Mouse (Mus musculus) granulocyte monocyte progenitor cell, adult 5-6 weeks (primary cell): Measurements from ENCODE around the gene Clmn. TPM values are rescaled to one million over a fixed set of nuclear protein-coding genes. Genes with fewer than 3 reads are reported as not detected.
"Not testable (repeated sequence)": the region's sequence is repeated elsewhere in the genome, so short reads cannot be mapped to it uniquely, and the experiment has no call there.

Source experiments
- ATAC-seq: replicated peaks from 2 replicates; pipeline ENCODE4 v1.8.0; 2016; ENCODE audit warnings: mild to moderate bottlenecking, moderate TSS enrichment, inconsistent platforms; ENCODE audit not compliant: poor library complexity, severe bottlenecking
- total RNA-seq, 2 experiments: library from RNA; stranded (forward) in 1 of 2; stranded (reverse) in 1 of 2; fragments of 200-712, 200-1000 nt in 1 of 2; fragments of >200 nt in 1 of 2; fragmentation: Nextera tagmentation in 1 of 2; gene quantifications; 2 replicates each; pipeline ENCODE4 v1.2.3; 2014 to 2017

The Clmn gene
- total RNA-seq, 2 experiments from 2014 or later = 0.84 TPM; not detected in 1

GRCm38 (mm10) chr12:104844989-104845388 lies 19.9 kb downstream of the Clmn start:
- no peak for ATAC-seq

- ATAC-seq = no peak
Observed at GRCm38 (mm10) chr12:104844279-104844678, 20.6 kb downstream of the Clmn start.

GRCm38 (mm10) chr12:104841256-104841655 lies 23.6 kb downstream of the Clmn start:
- ATAC-seq = no peak

DNA sequence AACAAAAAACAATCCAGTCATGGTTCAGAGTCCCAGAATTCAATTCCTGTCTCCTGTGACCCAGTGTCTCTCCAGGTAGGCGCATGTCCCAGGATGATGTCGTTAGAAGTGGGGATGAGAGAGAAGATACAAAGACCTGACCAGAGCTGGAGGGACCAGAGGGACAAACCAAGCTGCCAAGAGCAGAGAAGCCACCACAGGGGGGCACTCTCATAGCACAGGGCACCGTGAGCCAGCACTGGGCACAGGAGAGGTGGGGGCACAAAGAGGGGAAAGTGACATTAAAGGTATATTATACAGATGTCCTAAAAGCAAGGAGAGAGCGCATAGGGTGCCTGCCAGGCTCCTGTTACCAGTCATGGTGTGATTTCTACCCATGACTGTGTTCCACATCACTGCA lies 25.9 kb downstream of the Clmn start:
- no peak for ATAC-seq

DNA sequence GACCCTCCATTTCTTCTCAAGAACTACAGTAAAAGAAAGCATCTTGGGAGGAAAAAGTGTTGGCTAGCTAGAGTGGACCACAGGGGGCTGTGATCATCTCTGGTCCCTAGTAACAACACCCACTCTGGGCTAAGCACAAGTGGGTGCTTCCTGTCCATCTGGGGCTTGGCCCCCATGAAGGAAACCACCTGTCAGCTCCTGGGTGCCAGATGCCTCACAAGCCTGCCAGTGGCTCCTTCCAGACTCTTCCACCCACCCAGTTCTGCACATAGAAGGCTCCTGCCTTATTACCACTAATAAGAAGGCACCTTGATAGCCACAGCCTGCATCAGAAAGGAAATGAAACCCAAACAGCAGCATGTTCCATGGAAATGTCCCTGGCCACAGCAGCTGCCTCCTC lies 26.4 kb downstream of the Clmn start:
- no peak for ATAC-seq

GRCm38 (mm10) chr12:104837957-104838401 lies 26.9 kb downstream of the Clmn start:
- ATAC-seq = no peak

DNA sequence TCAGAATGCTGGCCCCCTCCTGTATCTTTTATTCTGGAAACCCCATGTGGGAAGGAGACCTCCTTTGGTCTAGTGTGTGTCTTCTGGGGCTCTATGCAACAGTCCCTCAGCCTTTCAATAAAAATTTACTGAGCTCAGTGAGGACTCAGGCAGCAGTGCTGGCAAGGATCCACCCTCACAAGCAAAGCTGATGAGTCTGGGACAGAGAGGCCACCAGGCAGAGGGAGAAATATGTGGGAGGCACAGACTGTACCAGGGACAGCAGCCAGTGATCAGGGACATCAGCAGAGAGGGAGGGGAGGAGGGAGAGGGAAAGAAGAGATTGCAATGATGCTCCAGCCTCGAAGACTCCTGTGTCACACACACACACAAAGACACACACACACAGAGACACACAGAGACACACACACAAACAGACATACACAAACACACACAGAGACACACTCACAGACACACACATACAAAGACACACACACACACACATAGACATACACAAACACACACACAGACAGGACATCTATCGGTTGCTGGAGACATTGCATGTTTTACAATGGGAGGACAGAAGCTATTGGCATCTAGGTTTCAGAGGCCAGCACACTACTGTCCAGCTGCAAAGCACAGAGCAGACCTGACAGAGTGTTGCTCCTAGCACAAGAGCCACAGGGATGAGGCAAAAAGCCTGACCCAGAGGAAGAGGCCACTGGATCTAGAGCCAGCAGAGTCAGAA lies 27.6 kb downstream of the Clmn start:
- no peak for ATAC-seq

- ATAC-seq = peak; percentile 80
Observed at GRCm38 (mm10) chr12:104836230-104836629, 28.6 kb downstream of the Clmn start.

DNA sequence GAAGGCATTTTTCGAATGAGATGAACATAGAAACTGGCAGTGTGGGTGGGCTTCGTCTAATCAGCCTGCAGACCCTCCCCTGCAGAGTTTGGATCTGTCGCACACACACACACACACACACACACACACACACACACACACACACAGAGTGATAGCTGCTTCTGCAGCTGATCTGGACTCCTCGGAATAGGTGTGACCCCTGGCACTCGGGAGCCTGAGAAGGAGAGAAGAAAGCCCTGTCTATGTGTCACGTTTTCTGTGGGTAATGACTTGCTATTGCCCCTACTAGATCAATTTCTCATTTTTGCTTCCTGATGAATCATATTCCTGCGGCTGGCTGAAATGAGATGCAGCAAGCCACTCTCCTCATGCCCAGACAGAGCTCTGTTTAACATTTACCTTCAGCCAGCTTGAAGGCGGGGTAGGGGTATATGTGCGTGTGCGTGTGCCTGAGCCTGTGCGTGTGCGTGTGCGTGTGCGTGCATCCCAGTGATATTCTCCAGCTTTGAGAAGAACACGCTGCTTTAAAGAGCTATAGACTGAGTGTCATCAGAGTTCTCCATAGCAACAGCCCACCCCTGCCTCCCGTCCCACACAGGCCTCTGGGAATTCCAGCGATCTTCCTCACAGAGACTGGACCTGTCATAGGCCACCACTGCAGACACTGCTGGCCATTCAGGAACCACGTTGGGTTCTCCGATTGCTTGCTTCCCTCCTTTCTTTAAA lies 29.3 kb downstream of the Clmn start:
- peak; percentile 23 for ATAC-seq

DNA sequence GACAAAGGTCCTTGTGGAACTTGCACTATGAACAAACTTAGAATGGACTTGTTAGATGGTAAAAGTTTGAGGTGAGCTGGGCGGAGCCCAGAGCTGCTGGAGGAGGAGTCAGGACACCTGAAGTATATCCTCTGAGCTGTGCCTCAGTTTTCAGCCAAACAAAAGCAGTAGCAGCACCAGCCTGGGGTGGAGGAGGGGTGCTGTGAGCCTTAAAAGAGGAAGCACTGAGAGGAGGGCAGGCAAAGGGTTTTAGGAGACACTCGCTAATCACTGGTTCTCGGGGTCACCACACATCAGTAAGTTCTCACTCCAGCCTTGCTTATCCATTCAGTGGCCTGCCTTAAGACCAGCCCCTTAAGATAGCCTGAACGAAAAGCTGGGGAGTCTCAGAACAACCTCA lies 30.1 kb downstream of the Clmn start:
- ATAC-seq = peak; percentile 55

GRCm38 (mm10) chr12:104830666-104831435 lies 34.0 kb downstream of the Clmn start:
- no peak for ATAC-seq

- ATAC-seq = no peak
Observed at GRCm38 (mm10) chr12:104830283-104830639, 34.6 kb downstream of the Clmn start.

- peak; percentile 77 for ATAC-seq
Observed at GRCm38 (mm10) chr12:104829596-104830282, 35.1 kb downstream of the Clmn start.

DNA sequence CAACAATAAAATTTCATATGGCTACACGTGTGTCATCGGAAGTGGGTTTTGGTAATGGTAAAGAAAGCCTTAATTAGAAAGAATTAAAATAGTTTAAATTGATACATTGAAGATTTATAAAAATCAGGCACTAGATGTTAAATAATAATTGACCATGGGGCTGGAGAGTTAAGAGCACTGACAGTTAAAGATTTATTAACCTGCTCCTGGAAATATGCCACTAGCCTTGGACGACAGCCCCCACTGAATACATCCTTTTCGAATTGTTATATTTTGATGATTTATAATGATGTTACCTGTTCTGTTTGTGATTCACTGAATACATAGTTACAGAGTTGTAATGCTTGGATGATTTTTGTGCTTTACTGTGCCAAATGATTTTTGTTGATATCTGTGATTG lies 35.9 kb downstream of the Clmn start:
- not testable (repeated sequence) for ATAC-seq

DNA sequence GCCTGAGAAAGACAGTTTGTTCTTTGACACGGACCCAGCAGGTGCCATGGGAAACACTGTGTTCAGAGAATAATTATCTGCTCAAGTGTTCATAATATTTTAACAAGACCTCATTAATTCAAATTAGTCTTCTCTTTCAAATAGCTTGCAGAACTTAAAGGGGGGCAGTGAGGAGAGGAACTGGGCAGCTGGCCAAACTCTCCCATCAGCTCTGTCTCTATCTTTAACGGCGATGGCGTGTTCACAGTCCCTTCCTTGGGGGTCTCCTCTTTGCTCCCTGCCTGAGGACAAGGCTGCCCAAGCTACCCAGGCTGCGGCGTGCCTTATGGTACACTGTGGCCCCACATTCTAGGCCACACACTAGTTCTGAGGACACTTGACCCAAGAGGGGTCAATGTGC lies 37.2 kb downstream of the Clmn start:
- ATAC-seq = no peak

DNA sequence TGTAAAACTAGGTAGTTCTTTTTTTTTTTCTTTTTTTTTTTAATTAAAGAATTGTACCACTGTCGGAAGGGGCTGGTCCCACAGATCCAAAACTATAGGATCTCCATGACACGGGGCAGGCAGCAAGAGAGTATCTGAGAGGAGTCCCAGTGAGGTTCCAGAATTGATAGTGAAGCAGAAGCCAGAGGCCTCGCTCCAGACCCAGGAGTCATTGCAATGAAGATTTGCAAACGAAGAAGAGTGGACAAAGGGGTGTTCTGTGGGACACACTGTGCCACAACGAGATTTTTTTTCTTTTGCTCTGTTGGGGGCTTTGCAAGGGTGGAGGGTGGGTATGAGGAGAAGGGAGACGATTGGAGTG lies 40.0 kb downstream of the Clmn start:
- ATAC-seq = no peak

GRCm38 (mm10) chr12:104824244-104824906 lies 40.5 kb downstream of the Clmn start:
- peak; percentile 34 for ATAC-seq

GRCm38 (mm10) chr12:104823722-104824121 lies 41.2 kb downstream of the Clmn start:
- no peak for ATAC-seq

DNA sequence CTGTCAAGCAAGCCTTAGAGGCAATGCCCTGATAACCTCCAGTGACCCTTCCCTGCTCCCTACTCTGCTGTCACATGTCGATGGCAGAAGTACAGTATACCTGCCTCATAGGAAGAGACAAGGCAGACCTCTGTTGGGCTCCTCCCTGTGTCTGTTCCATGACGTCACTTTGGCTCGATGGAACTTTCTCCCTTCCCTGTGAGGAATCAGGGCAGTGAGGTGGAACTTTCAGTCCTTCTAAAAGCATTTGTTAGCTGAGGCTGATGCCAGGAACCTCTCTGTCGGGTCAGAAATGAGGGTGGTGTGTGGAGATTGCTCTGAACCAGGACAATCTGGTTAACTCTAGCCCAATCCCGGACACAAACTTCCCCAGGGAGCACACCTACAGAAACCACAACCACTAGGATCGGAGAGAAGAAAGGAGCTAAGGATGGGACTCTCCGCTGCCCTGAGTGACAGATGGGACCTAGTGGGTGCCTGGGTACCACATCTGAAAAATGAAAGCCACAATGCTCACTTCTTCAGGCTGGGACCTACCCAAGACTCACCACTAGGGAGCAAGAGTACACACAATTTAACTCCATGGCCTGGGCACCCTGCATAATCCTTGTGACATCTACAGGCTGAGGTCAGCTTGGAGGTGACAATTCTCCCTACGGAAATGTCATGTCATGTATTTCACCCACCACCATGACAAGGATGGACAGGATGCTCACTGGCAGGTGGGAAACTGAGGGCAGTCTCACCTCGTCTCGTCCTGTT lies 41.9 kb downstream of the Clmn start:
- ATAC-seq = no peak
